Comparison of ENCODE assay signal across 8 mouse cellular contexts in genomic region chr2:181714903-181715326, GRCm38 (mm10). TPM values are rescaled to one million over a fixed set of nuclear protein-coding genes. Genes with fewer than 3 reads are reported as not detected.
DNase-seq lines count a peak whose midpoint lies in the region; ATAC-seq and TF ChIP-seq lines count a peak whose summit lies in the region.

Gene Oprl1, plus strand, starts transcription at chr2:181715016.

- H3K27ac ChIP-seq in forebrain, postnatal 0 days (ENCODE audit: low read depth, low read length): peak within 1 kb of the TSS; percentile 77
- H3K27ac ChIP-seq in midbrain, embryonic 16.5 days (ENCODE audit: low read length): peak within 1 kb of the TSS; percentile 92

- H3K9me3 ChIP-seq in forebrain, postnatal 0 days (ENCODE audit: low read length): no peaks in the 10 kb centered on the region
- H3K9me3 ChIP-seq in midbrain, embryonic 16.5 days (replicated peaks; ENCODE audit: control insufficient read depth, low read length, poor library complexity, severe bottlenecking): no peaks in the 10 kb centered on the region

- H3K27me3 ChIP-seq in forebrain, postnatal 0 days (ENCODE audit: insufficient read depth, low read length): no peaks in the 10 kb centered on the region
- no peaks in the 10 kb centered on the region for H3K27me3 ChIP-seq in midbrain, embryonic 16.5 days (ENCODE audit: control insufficient read depth, insufficient read depth, low read depth, low read length)

- peaks cover 13% of the 10 kb centered on the region for H3K4me1 ChIP-seq in forebrain, postnatal 0 days (ENCODE audit: insufficient read depth)
- peaks cover 38% of the 10 kb centered on the region for H3K4me1 ChIP-seq in midbrain, embryonic 16.5 days (ENCODE audit: control insufficient read depth, insufficient read depth, low read length)

- DNase-seq in cerebellum, postnatal 10 days: peak; percentile 88 to 91
- DNase-seq in cerebellum, adult 9-11 months: no peak
- peak; percentile 65 for DNase-seq in MN1 (ENCODE audit: low spot score)
- DNase-seq in forebrain, postnatal 0 days: peak; percentile 85
- peak; percentile 63 to 74 for DNase-seq in left cerebral cortex, adult 18-20 months (ENCODE audit: low spot score in 2 of 2)
- no peak for DNase-seq in adrenal gland, postnatal 10 days
- no peak for DNase-seq in spleen, postnatal 10 days (ENCODE audit: low spot score in 2 of 2)

- peak within 1 kb of the TSS; percentile 71 for H3K9ac ChIP-seq in forebrain, postnatal 0 days
- H3K9ac ChIP-seq in midbrain, embryonic 16.5 days (ENCODE audit: low read depth, low read length): peak within 1 kb of the TSS; percentile 84

- no peak; the same call in none of the 2 replicates for TF ChIP-seq CTCF in forebrain, postnatal 0 days (IDR thresholded peaks at IDR 0.05; ENCODE audit: low read depth)

- H3K4me3 ChIP-seq in forebrain, postnatal 0 days (ENCODE audit: low read depth, low read length): peak within 1 kb of the TSS; percentile 48
- H3K4me3 ChIP-seq in midbrain, embryonic 16.5 days (ENCODE audit: low read depth, low read length): peak within 1 kb of the TSS; percentile 68

- 3% methylated on average over 7 of the region's 7 CpGs for WGBS in forebrain, postnatal 0 days
- 0% methylated on average over 7 of the region's 7 CpGs for WGBS in midbrain, embryonic 16.5 days

- peaks cover 14% of the 10 kb centered on the region for H3K36me3 ChIP-seq in forebrain, postnatal 0 days (ENCODE audit: insufficient read depth)
- peaks cover 12% of the 10 kb centered on the region for H3K36me3 ChIP-seq in midbrain, embryonic 16.5 days (ENCODE audit: control insufficient read depth, insufficient read depth, low read length)

- peak within 1 kb of the TSS; percentile 68 for H3K4me2 ChIP-seq in forebrain, postnatal 0 days (ENCODE audit: low read depth)
- H3K4me2 ChIP-seq in midbrain, embryonic 16.5 days (ENCODE audit: low read length): peak within 1 kb of the TSS; percentile 85

- peak; percentile 80 for ATAC-seq in forebrain, postnatal 0 days
- peak; percentile 78 for ATAC-seq in midbrain, embryonic 16.5 days

RNA-seq across cellular contexts. Expression of gene Oprl1, which starts in this region (rescaled TPM):
- 114 and 134 TPM in 2 replicates for total RNA-seq in forebrain, postnatal 0 days (2014; rRNA removed)
- polyA plus RNA-seq in forebrain, postnatal 0 days (2015; fragmentation: Nextera tagmentation; extraction: Ambion mirVana): 51.3 and 62.5 TPM in 2 replicates
- 10 to 100 TPM; 57.5 to 61.9 TPM for total RNA-seq in left cerebral cortex, adult 18-20 months (2021)
- polyA plus RNA-seq in midbrain, embryonic 16.5 days (2015; fragmentation: Nextera tagmentation; extraction: Ambion mirVana): 103 and 111 TPM in 2 replicates
- total RNA-seq in adrenal gland, postnatal 10 days (2021): 1 to 10 TPM; 1.3 to 2.4 TPM

Comparison
In these comparisons a context has a peak if more than half of its experiments do, and no peak if none do; other contexts are left out.
1. RNA of gene Oprl1 (total RNA-seq): 114 to 134 TPM in forebrain, postnatal 0 days and 57.5 to 61.9 TPM in left cerebral cortex, adult 18-20 months; 1.3 to 2.4 TPM in adrenal gland, postnatal 10 days; every median in the first group is over 10 times any median in the second.
2. DNase-seq: peak in cerebellum, postnatal 10 days (2 of 2), MN1 (single experiment), forebrain, postnatal 0 days (single experiment) and left cerebral cortex, adult 18-20 months (2 of 2); none in cerebellum, adult 9-11 months (single experiment), adrenal gland, postnatal 10 days (single experiment) and spleen, postnatal 10 days (0 of 2).